Mouse (Mus musculus) small intestine, adult 2 months (tissue): Measurements from ENCODE around the gene Map7. TPM values are rescaled to one million over a fixed set of nuclear protein-coding genes. Genes with fewer than 3 reads are reported as not detected.

Source experiments
- H3K27ac ChIP-seq: fragments of 200-500 bp; 2 replicates; pipeline ENCODE4 v1.5.1; 2012; ENCODE audit warnings: low read depth, low read length, control low read depth, inconsistent platforms; ENCODE audit not compliant: insufficient read depth
- H3K27me3 ChIP-seq: fragments of 200-500 bp; 2 replicates; pipeline ENCODE4 v1.6.1; 2012; ENCODE audit warnings: mild to moderate bottlenecking, moderate library complexity, low read length, inconsistent platforms; ENCODE audit not compliant: control insufficient read depth, insufficient read depth
- H3K36me3 ChIP-seq: fragments of 200-500 bp; 2 replicates; pipeline ENCODE4 v1.6.1; 2012; ENCODE audit warnings: mild to moderate bottlenecking, low read length, control low read depth, inconsistent platforms; ENCODE audit not compliant: control insufficient read depth, insufficient read depth
- H3K4me1 ChIP-seq: fragments of 200-500 bp; 2 replicates; pipeline ENCODE4 v1.6.1; 2012; ENCODE audit warnings: low read length, inconsistent platforms, mixed read lengths; ENCODE audit not compliant: control insufficient read depth, insufficient read depth, insufficient read length
- H3K4me3 ChIP-seq: fragments of 200-500 bp; 2 replicates; pipeline ENCODE4 v1.5.1; 2012; ENCODE audit warnings: low read depth, mild to moderate bottlenecking, control low read depth, inconsistent platforms, low read length, moderate library complexity
- CTCF ChIP-seq: fragments of 200-500 bp; IDR thresholded peaks from 2 replicates; pipeline ENCODE4 v1.5.1; 2012; ENCODE audit warnings: low read depth, mild to moderate bottlenecking, control low read depth, inconsistent platforms, low read length, moderate library complexity, mixed read lengths; ENCODE audit not compliant: insufficient replicate concordance, insufficient read length; ENCODE audit errors: extremely low read depth
- POLR2A ChIP-seq: fragments of 200-500 bp; IDR thresholded peaks from 2 replicates; pipeline ENCODE4 v1.6.1; 2012; ENCODE audit warnings: low read depth, mild to moderate bottlenecking, control low read depth, inconsistent platforms, low read length, moderate library complexity
- WGBS: fragments of 180-500 bp; shearing (Covaris S2); methylation state at CpG from one replicate; pipeline ENCODE4 v1.1.7; 2018; 5-methylcytosine and 5-hydroxymethylcytosine counted together
- polyA plus RNA-seq: library from polyadenylated mRNA; depleted of rRNA; stranded (reverse); fragments of >200 nt; gene quantifications from 2 replicates; pipeline ENCODE4 v1.2.3, GENCODE M21; 2012

Map7 gene
- polyA plus RNA-seq, 1 experiment = 40.8 TPM

DNA sequence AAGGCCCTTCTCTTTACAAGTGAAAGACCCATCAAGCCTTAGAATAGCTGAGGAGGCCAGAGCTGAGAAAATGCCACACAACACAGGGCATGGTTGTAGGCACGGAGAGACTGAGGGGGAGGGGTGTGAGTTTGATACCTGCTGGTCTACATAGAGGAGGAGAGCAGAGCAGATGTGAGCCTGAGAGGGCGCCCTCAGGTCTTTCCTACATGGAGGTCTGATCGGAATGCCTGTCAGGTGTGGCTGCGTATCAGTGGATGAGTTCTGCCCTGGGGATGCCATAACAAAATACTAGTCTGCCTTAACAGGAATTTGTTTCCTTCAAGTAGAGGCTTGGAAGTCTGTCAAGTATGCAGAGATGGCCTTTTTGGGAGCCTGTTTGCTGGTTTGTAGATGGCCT, 37.0 kb downstream of the Map7 start:
- 87% methylated on average over 4 of the region's 4 CpGs for WGBS
- H3K36me3 ChIP-seq = no peaks in the 10 kb centered on the region
- H3K27me3 ChIP-seq = no peaks in the 10 kb centered on the region
- H3K4me3 ChIP-seq = no peak overlapping the region
- H3K4me1 ChIP-seq = peaks cover 33% of the 10 kb centered on the region
- no peak overlapping the region for H3K27ac ChIP-seq
- no peak for TF ChIP-seq POLR2A
- TF ChIP-seq CTCF = no peak

DNA sequence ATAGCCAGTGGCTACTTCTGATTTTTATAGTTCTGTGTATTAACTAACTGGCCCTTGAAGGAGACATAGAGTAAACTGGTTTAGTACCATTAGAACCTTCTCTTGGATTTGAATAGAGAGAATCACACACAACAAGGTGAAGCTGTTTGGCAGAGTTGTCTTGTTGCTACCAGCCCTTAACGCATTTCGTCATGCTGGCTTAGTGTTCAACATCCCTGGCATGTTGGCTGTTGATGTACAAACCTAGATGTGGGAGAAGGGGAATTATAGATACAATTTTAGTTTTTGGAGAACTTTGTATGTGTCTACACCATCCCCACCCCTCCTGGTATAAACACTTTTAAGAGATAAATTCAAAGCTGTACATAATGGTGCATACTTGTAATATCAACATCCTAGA, 37.5 kb downstream of the Map7 start:
- H3K36me3 ChIP-seq = no peaks in the 10 kb centered on the region
- H3K4me1 ChIP-seq = peaks cover 30% of the 10 kb centered on the region
- no peak for TF ChIP-seq POLR2A
- TF ChIP-seq CTCF = no peak
- H3K4me3 ChIP-seq = no peak overlapping the region
- 95% methylated on average over 2 of the region's 2 CpGs for WGBS
- H3K27ac ChIP-seq = peak overlapping the region; percentile 93
- H3K27me3 ChIP-seq = no peaks in the 10 kb centered on the region

DNA sequence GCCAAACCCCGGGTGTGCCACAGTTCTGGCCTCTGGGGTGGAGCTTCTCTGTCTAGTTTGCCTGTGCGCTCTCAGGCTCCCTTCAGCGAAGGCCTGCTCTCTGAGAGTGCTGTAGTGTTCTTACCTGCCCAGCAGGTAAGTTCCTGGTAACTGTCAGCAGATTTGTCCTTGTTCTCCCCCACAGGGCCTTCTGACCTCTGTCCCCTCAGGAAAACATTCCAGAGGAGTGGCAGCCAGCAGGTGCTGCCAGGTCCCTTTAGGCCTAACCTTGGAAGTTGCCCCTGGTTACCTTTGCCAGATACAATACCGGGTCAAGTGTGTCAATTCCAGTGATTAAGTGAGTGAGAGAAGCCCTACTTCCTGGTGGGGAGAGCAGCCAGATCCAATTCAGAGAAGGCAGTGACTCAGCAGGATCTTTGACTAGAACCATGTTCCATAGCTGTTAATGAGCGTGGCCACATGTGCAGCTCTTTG, 38.6 kb downstream of the Map7 start:
- Histone ChIP-seq H3K36me3 (no peaks in the 10 kb centered on the region), H3K27me3 (no peaks in the 10 kb centered on the region), H3K4me1 (peaks cover 23% of the 10 kb centered on the region), H3K4me3 (no peak overlapping the region), H3K27ac (peak overlapping the region; percentile 93)
- TF ChIP-seq CTCF = no peak
- TF ChIP-seq POLR2A = peak; percentile 34; the same call in 1 of the 2 replicates
- WGBS = 34% methylated on average over 5 of the region's 5 CpGs

DNA sequence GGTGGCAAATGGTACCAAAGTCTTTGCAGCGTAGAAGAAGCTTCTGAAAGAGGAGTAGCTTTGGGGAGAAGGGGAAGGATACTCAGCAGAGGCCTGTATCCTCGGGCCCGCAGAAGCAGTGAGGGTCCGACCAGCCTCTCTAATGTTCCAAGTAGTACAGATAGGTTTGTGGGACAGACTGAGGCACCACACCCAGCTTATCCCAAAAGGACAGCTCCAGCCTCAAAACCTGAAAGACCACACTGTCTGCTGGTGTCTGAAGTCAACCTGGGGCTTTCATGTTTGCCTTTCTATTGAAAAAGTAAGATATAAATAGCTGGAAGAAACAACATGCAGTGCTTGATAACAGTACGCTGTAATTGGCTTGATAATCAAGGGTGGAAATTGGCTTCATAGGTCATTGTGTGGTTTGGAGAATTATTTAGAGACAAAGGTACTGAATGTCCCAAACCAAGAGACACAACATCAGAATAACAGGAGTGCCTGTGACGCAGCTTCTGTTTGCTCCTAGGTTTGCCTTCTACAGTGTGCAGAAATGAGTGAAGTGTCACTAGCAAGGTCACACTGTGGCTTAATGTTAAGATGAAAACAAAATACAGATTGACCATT, 42.0 kb downstream of the Map7 start:
- Histone ChIP-seq H3K27me3 (no peaks in the 10 kb centered on the region), H3K4me3 (no peak overlapping the region), H3K27ac (peak overlapping the region; percentile 51; the same call in 1 of the 2 replicates), H3K36me3 (no peaks in the 10 kb centered on the region), H3K4me1 (peaks cover 23% of the 10 kb centered on the region; the same call in 1 of the 2 replicates)
- no peak for TF ChIP-seq CTCF
- TF ChIP-seq POLR2A = no peak
- WGBS = 61% methylated on average over 6 of the region's 6 CpGs

DNA sequence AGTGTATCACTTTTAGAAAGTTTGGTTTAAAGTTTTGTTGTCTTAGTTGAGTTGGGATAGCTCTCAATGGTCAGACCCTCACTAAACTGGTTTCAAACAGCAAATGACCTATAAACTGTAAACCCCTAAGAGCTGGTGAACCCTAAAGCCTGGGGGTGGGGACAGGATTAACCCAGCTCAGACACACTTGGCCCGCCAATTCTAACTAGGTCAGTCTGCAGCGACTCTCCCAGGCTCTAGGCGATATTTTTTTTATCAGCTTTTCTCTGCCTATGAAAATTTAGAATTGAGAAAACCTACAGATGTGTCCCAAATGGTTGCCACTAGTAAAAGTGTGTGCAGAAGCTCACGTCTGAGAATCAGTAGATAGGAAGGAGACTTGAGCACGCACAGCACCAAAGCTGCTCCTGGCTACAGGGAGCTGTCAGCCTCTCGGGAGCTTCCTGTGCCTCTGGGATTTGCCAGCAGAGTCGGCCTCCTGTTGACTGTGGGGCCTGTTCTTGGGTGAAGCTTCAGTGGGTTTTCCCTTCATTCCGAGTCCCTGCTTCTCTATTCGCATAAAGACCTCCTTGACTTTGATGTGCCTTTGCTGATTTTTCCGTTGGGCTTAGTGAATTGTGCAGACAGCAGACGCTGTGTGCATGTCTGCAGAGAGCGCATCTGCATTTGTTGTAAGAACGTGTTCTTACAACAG, 46.7 kb downstream of the Map7 start:
- Histone ChIP-seq H3K4me3 (no peak overlapping the region), H3K36me3 (no peaks in the 10 kb centered on the region), H3K4me1 (peaks cover 7% of the 10 kb centered on the region; the same call in 1 of the 2 replicates), H3K27ac (no peak overlapping the region), H3K27me3 (no peaks in the 10 kb centered on the region)
- WGBS = 86% methylated on average over 13 of the region's 13 CpGs
- no peak for TF ChIP-seq POLR2A
- no peak for TF ChIP-seq CTCF

DNA sequence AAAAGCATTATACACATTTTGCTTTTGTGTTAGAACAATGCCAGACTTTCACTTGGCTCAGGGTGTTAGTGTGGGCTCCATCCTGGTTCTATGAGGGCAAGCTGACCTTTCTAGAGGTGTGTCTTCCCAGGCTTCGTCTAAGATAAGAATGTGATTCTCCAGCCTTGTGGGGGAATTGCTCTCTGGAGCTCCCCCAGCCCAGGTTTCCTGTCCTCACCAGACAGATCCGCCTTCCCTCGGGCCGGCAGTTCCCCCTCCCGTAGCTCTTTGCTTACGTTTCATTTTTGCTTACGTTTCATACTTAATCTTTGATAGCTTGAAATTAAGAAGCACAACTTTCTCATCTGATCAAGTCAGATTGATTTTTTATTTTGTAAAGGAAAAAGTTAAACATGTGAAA, 48.8 kb downstream of the Map7 start:
- H3K4me1 ChIP-seq = peaks cover 18% of the 10 kb centered on the region; the same call in 1 of the 2 replicates
- no peak overlapping the region for H3K4me3 ChIP-seq
- no peaks in the 10 kb centered on the region for H3K36me3 ChIP-seq
- 70% methylated on average over 7 of the region's 7 CpGs for WGBS
- no peak overlapping the region for H3K27ac ChIP-seq
- TF ChIP-seq CTCF (no peak), POLR2A (no peak)
- no peaks in the 10 kb centered on the region for H3K27me3 ChIP-seq

DNA sequence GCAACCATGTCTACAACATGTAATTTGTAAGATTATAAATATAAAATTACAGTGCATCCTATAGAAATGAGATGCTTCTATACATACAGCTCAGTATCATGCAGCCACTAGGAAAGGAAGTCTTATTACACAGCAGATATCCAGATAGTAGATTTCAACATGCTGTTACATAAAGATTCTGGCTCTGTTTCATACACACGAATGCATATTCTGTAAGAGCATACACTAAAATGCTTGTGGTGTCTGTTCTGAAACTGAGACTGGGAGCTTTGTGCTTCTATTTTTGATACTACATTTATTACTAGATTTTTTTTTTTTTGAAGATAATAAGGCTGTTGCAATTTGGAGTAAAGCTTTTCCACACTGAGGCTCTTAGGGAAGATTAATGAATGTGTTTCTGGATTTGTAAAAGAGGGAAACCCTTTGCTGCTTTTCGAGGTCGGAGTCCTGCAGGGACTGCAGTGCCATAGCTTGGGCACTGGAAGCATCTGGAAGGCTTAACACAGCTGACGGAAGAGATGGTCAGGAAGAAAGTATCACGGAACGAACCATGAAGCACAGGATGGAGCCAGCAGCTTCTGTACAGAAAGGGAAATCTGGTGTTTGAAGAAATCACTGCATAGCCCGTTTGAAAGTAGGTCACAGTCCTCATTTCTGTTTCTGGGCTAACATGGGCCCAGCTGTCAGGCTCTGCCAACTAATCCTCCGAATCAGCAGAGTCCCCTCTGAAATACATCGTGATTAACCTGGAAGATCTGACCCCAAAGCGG, 50.9 kb downstream of the Map7 start:
- Histone ChIP-seq H3K27ac (no peak overlapping the region), H3K36me3 (no peaks in the 10 kb centered on the region), H3K27me3 (no peaks in the 10 kb centered on the region), H3K4me3 (no peak overlapping the region), H3K4me1 (peaks cover 27% of the 10 kb centered on the region)
- TF ChIP-seq CTCF (no peak), POLR2A (no peak)
- 67% methylated on average over 10 of the region's 10 CpGs for WGBS
